Comparison of ENCODE assay signal across 30 mouse cellular contexts in the genomic region with DNA sequence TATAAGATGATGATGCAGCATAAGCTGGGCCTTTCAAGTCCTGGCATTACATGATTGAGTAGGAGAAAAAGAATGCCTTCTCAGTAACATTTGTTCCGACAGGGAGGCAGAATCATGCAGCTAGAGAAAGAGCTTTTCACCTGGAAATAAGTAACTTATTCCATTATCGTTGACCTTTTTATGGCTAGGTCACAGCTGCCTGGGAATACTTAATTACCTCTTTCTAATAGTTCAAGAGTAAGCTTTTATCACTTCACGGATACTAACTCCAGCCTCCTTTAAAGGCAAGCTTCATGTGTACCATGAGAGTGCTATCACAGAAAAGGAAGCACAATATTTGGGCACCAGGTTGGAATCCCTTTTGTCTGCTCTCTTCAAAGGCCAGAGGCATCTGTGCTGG. TPM values are rescaled to one million over a fixed set of nuclear protein-coding genes. Genes with fewer than 3 reads are reported as not detected.
A peak's percentile ranks its signal among the peaks of the same experiment; 100 is the strongest.
DNase-seq lines count a peak whose midpoint lies in the region; ATAC-seq and TF ChIP-seq lines count a peak whose summit lies in the region.
"Had no signal": no experiment of that assay in that cellular context is flagged by ENCODE, and none has a peak within 500 bp of the region (broad histone marks: within the 10 kb centered on the region; RNA-seq: fewer than 3 reads in every experiment).

No protein-coding gene starts in this region.

- no peak overlapping the region for H3K27ac ChIP-seq in intestine, embryonic 15.5 days
- no peak overlapping the region for H3K27ac ChIP-seq in intestine, postnatal 0 days (ENCODE audit: low read depth, low read length)
- H3K27ac ChIP-seq in kidney, embryonic 14.5 days (ENCODE audit: low read depth, low read length), result no peak overlapping the region
- H3K27ac ChIP-seq in intestine, embryonic 16.5 days (ENCODE audit: low read length), result no peak overlapping the region
- H3K27ac ChIP-seq: embryonic facial prominence, embryonic 10.5 days; embryonic facial prominence, embryonic 13.5 days; forebrain, embryonic 12.5 days; forebrain, embryonic 15.5 days; heart, embryonic 15.5 days; hindbrain, embryonic 10.5 days; hindbrain, embryonic 13.5 days had no signal

- no peak for DNase-seq in kidney, adult 18-20 months
- no peak for DNase-seq in spleen, adult 12 weeks (ENCODE audit: low spot score)
- DNase-seq: adrenal gland, adult 8-10 months; adrenal gland, postnatal 25 days; cerebellum, adult 11-12 months; cerebellum, adult 8-10 months; cerebellum, postnatal 10 days; cerebellum, postnatal 36 days; embryo, embryonic 11 days; gastrocnemius, postnatal 25 days; heart, adult 18-20 months; heart, postnatal 10 days; heart, postnatal 36 days had no signal

- no peaks in the 10 kb centered on the region for H3K9me3 ChIP-seq in intestine, embryonic 15.5 days
- no peaks in the 10 kb centered on the region for H3K9me3 ChIP-seq in intestine, postnatal 0 days (ENCODE audit: control insufficient read depth)
- no peaks in the 10 kb centered on the region for H3K9me3 ChIP-seq in kidney, embryonic 14.5 days (ENCODE audit: control insufficient read depth, low read length)
- no peaks in the 10 kb centered on the region for H3K9me3 ChIP-seq in intestine, embryonic 16.5 days (ENCODE audit: control insufficient read depth, low read length)
- H3K9me3 ChIP-seq: embryonic facial prominence, embryonic 13.5 days; forebrain, embryonic 15.5 days; heart, embryonic 15.5 days; hindbrain, embryonic 13.5 days had no signal

- no peaks in the 10 kb centered on the region for H3K27me3 ChIP-seq in intestine, embryonic 15.5 days (replicated peaks)
- no peaks in the 10 kb centered on the region for H3K27me3 ChIP-seq in intestine, postnatal 0 days (replicated peaks; ENCODE audit: control insufficient read depth, insufficient read depth, low read length)
- H3K27me3 ChIP-seq in kidney, embryonic 14.5 days (ENCODE audit: control insufficient read depth, insufficient read depth, low read length), result no peaks in the 10 kb centered on the region
- no peaks in the 10 kb centered on the region for H3K27me3 ChIP-seq in intestine, embryonic 16.5 days (replicated peaks; ENCODE audit: control insufficient read depth, insufficient read depth, low read length)
- H3K27me3 ChIP-seq: embryonic facial prominence, embryonic 13.5 days; forebrain, embryonic 12.5 days; forebrain, embryonic 15.5 days; heart, embryonic 12.5 days; heart, embryonic 15.5 days; hindbrain, embryonic 13.5 days had no signal

- 64% methylated on average over 3 of the region's 3 CpGs for WGBS in intestine, embryonic 15.5 days
- WGBS in intestine, postnatal 0 days, result 45% methylated on average over 3 of the region's 3 CpGs
- WGBS in kidney, embryonic 14.5 days, result 59% methylated on average over 3 of the region's 3 CpGs
- 71% methylated on average over 3 of the region's 3 CpGs for WGBS in intestine, embryonic 16.5 days

- H3K4me1 ChIP-seq in intestine, embryonic 15.5 days (replicated peaks), result no peaks in the 10 kb centered on the region
- no peaks in the 10 kb centered on the region for H3K4me1 ChIP-seq in intestine, postnatal 0 days (replicated peaks; ENCODE audit: control insufficient read depth, insufficient read depth, low read length)
- no peaks in the 10 kb centered on the region for H3K4me1 ChIP-seq in kidney, embryonic 14.5 days (ENCODE audit: control insufficient read depth, insufficient read depth, low read length)
- no peaks in the 10 kb centered on the region for H3K4me1 ChIP-seq in intestine, embryonic 16.5 days (ENCODE audit: control insufficient read depth, insufficient read depth, low read length)
- H3K4me1 ChIP-seq: embryonic facial prominence, embryonic 10.5 days; embryonic facial prominence, embryonic 13.5 days; forebrain, embryonic 12.5 days; forebrain, embryonic 15.5 days; heart, embryonic 12.5 days; heart, embryonic 15.5 days; hindbrain, embryonic 10.5 days; hindbrain, embryonic 13.5 days had no signal

- H3K4me3 ChIP-seq in intestine, embryonic 15.5 days (replicated peaks), result no peak overlapping the region
- H3K4me3 ChIP-seq in intestine, postnatal 0 days (ENCODE audit: low read depth, low read length), result no peak overlapping the region
- no peak overlapping the region for H3K4me3 ChIP-seq in kidney, embryonic 14.5 days (ENCODE audit: low read length)
- H3K4me3 ChIP-seq in intestine, embryonic 16.5 days (ENCODE audit: low read length), result no peak overlapping the region
- H3K4me3 ChIP-seq: embryonic facial prominence, embryonic 10.5 days; embryonic facial prominence, embryonic 13.5 days; erythroblast, embryonic 14.5 days; forebrain, embryonic 12.5 days; forebrain, embryonic 15.5 days; heart, embryonic 12.5 days; heart, embryonic 15.5 days; hindbrain, embryonic 10.5 days; hindbrain, embryonic 13.5 days had no signal

- H3K36me3 ChIP-seq in intestine, embryonic 15.5 days, result no peaks in the 10 kb centered on the region
- no peaks in the 10 kb centered on the region for H3K36me3 ChIP-seq in intestine, postnatal 0 days (ENCODE audit: control insufficient read depth, insufficient read depth)
- no peaks in the 10 kb centered on the region for H3K36me3 ChIP-seq in kidney, embryonic 14.5 days (ENCODE audit: control insufficient read depth, insufficient read depth, low read length)
- H3K36me3 ChIP-seq in intestine, embryonic 16.5 days (ENCODE audit: control insufficient read depth, insufficient read depth, low read length), result no peaks in the 10 kb centered on the region
- H3K36me3 ChIP-seq: embryonic facial prominence, embryonic 10.5 days; embryonic facial prominence, embryonic 13.5 days; forebrain, embryonic 12.5 days; forebrain, embryonic 15.5 days; heart, embryonic 12.5 days; heart, embryonic 15.5 days; hindbrain, embryonic 10.5 days; hindbrain, embryonic 13.5 days had no signal

- TF ChIP-seq CTCF in intestine, postnatal 0 days (IDR thresholded peaks at IDR 0.05; ENCODE audit: low read depth), result no peak

- ATAC-seq in intestine, embryonic 15.5 days, result peak; percentile 41; the same call in 1 of the 2 replicates
- ATAC-seq in intestine, postnatal 0 days, result no peak
- ATAC-seq in kidney, embryonic 14.5 days (ENCODE audit: low FRiP score, low TSS enrichment), result peak; percentile 24; the same call in 1 of the 2 replicates
- peak; percentile 55; the same call in 1 of the 2 replicates for ATAC-seq in intestine, embryonic 16.5 days
- ATAC-seq: activated CD4-positive, CD25-positive, alpha-beta regulatory T cell, adult 4 months; forebrain, embryonic 15.5 days had no signal

- H3K9ac ChIP-seq in intestine, embryonic 15.5 days, result no peak overlapping the region
- no peak overlapping the region for H3K9ac ChIP-seq in intestine, postnatal 0 days (ENCODE audit: low read depth, low read length)
- no peak overlapping the region for H3K9ac ChIP-seq in kidney, embryonic 14.5 days (ENCODE audit: low read depth, low read length)
- H3K9ac ChIP-seq in intestine, embryonic 16.5 days (ENCODE audit: low read depth, low read length), result no peak overlapping the region
- H3K9ac ChIP-seq: embryonic facial prominence, embryonic 13.5 days; forebrain, embryonic 12.5 days; forebrain, embryonic 15.5 days; heart, embryonic 12.5 days; heart, embryonic 15.5 days; hindbrain, embryonic 13.5 days had no signal

- H3K4me2 ChIP-seq in intestine, embryonic 15.5 days (replicated peaks), result no peak overlapping the region
- no peak overlapping the region for H3K4me2 ChIP-seq in intestine, postnatal 0 days (replicated peaks; ENCODE audit: low read depth)
- H3K4me2 ChIP-seq in kidney, embryonic 14.5 days (replicated peaks; ENCODE audit: low read depth, low read length), result no peak overlapping the region
- no peak overlapping the region for H3K4me2 ChIP-seq in intestine, embryonic 16.5 days (ENCODE audit: low read depth, low read length)
- H3K4me2 ChIP-seq: embryonic facial prominence, embryonic 13.5 days; forebrain, embryonic 12.5 days; forebrain, embryonic 15.5 days; heart, embryonic 12.5 days; heart, embryonic 15.5 days; hindbrain, embryonic 13.5 days had no signal

RNA-seq across cellular contexts. Expression of a gene that starts 14.5 kb away (rescaled TPM):
- not detected in 2 replicates for polyA plus RNA-seq in intestine, embryonic 15.5 days (2015; fragmentation: Nextera tagmentation; extraction: Ambion mirVana)
- not detected in 2 replicates for polyA plus RNA-seq in intestine, postnatal 0 days (2015; fragmentation: Nextera tagmentation; extraction: Ambion mirVana)
- not detected in 2 replicates for polyA plus RNA-seq in kidney, embryonic 14.5 days (2014; fragmentation: Nextera tagmentation; extraction: Ambion mirVana)
- not detected in 2 replicates for polyA plus RNA-seq in intestine, embryonic 16.5 days (2015; fragmentation: Nextera tagmentation; extraction: Ambion mirVana)
- polyA plus RNA-seq: activated CD4-positive, CD25-positive, alpha-beta regulatory T cell, adult 4 months; brain, embryonic 14.5 days; cortical plate, adult 2 months; embryonic facial prominence, embryonic 10.5 days; embryonic facial prominence, embryonic 13.5 days; erythroblast, embryonic 14.5 days; forebrain, embryonic 12.5 days; forebrain, embryonic 15.5 days; gonadal fat pad, adult 2 months; heart, embryonic 12.5 days; heart, embryonic 15.5 days; hindbrain, embryonic 10.5 days; hindbrain, embryonic 13.5 days had no signal

RNA-seq across cellular contexts. Expression of a gene that starts 37.7 kb away (rescaled TPM):
- not detected in 2 replicates for polyA plus RNA-seq in intestine, embryonic 15.5 days (2015; fragmentation: Nextera tagmentation; extraction: Ambion mirVana)
- polyA plus RNA-seq in intestine, postnatal 0 days (2015; fragmentation: Nextera tagmentation; extraction: Ambion mirVana), result 0.04 and 0.05 TPM in 2 replicates
- not detected in 2 replicates for polyA plus RNA-seq in kidney, embryonic 14.5 days (2014; fragmentation: Nextera tagmentation; extraction: Ambion mirVana)
- polyA plus RNA-seq in intestine, embryonic 16.5 days (2015; fragmentation: Nextera tagmentation; extraction: Ambion mirVana), result not detected in 2 replicates
- polyA plus RNA-seq: activated CD4-positive, CD25-positive, alpha-beta regulatory T cell, adult 4 months; brain, embryonic 14.5 days; cortical plate, adult 2 months; embryonic facial prominence, embryonic 10.5 days; embryonic facial prominence, embryonic 13.5 days; erythroblast, embryonic 14.5 days; forebrain, embryonic 12.5 days; forebrain, embryonic 15.5 days; gonadal fat pad, adult 2 months; heart, embryonic 12.5 days; heart, embryonic 15.5 days; hindbrain, embryonic 10.5 days; hindbrain, embryonic 13.5 days had no signal

RNA-seq across cellular contexts. Expression of a gene that starts 42.5 kb away (rescaled TPM):
- polyA plus RNA-seq in intestine, embryonic 15.5 days (2015; fragmentation: Nextera tagmentation; extraction: Ambion mirVana), result not detected in 2 replicates
- not detected in 2 replicates for polyA plus RNA-seq in intestine, postnatal 0 days (2015; fragmentation: Nextera tagmentation; extraction: Ambion mirVana)
- not detected in 2 replicates for polyA plus RNA-seq in kidney, embryonic 14.5 days (2014; fragmentation: Nextera tagmentation; extraction: Ambion mirVana)
- not detected in 2 replicates for polyA plus RNA-seq in intestine, embryonic 16.5 days (2015; fragmentation: Nextera tagmentation; extraction: Ambion mirVana)
- polyA plus RNA-seq: activated CD4-positive, CD25-positive, alpha-beta regulatory T cell, adult 4 months; brain, embryonic 14.5 days; cortical plate, adult 2 months; embryonic facial prominence, embryonic 10.5 days; embryonic facial prominence, embryonic 13.5 days; erythroblast, embryonic 14.5 days; forebrain, embryonic 12.5 days; forebrain, embryonic 15.5 days; gonadal fat pad, adult 2 months; heart, embryonic 12.5 days; heart, embryonic 15.5 days; hindbrain, embryonic 10.5 days; hindbrain, embryonic 13.5 days had no signal

RNA-seq across cellular contexts. Expression of a gene that starts 58.9 kb away (rescaled TPM):
- polyA plus RNA-seq in intestine, embryonic 15.5 days (2015; fragmentation: Nextera tagmentation; extraction: Ambion mirVana), result not detected in 2 replicates
- not detected in 2 replicates for polyA plus RNA-seq in intestine, postnatal 0 days (2015; fragmentation: Nextera tagmentation; extraction: Ambion mirVana)
- polyA plus RNA-seq in kidney, embryonic 14.5 days (2014; fragmentation: Nextera tagmentation; extraction: Ambion mirVana), result not detected in 2 replicates
- polyA plus RNA-seq in intestine, embryonic 16.5 days (2015; fragmentation: Nextera tagmentation; extraction: Ambion mirVana), result not detected in 2 replicates
- polyA plus RNA-seq: activated CD4-positive, CD25-positive, alpha-beta regulatory T cell, adult 4 months; brain, embryonic 14.5 days; cortical plate, adult 2 months; embryonic facial prominence, embryonic 10.5 days; embryonic facial prominence, embryonic 13.5 days; erythroblast, embryonic 14.5 days; forebrain, embryonic 12.5 days; forebrain, embryonic 15.5 days; gonadal fat pad, adult 2 months; heart, embryonic 12.5 days; heart, embryonic 15.5 days; hindbrain, embryonic 10.5 days; hindbrain, embryonic 13.5 days had no signal
